Mouse (Mus musculus): ENCODE data around the gene E130114P18Rik.

The E130114P18Rik gene

GRCm38 (mm10) chr4:97751483-97752251 is 26.2 kb downstream of the E130114P18Rik start:
- 2% methylated on average over 40 of the region's 40 CpGs for WGBS

DNA sequence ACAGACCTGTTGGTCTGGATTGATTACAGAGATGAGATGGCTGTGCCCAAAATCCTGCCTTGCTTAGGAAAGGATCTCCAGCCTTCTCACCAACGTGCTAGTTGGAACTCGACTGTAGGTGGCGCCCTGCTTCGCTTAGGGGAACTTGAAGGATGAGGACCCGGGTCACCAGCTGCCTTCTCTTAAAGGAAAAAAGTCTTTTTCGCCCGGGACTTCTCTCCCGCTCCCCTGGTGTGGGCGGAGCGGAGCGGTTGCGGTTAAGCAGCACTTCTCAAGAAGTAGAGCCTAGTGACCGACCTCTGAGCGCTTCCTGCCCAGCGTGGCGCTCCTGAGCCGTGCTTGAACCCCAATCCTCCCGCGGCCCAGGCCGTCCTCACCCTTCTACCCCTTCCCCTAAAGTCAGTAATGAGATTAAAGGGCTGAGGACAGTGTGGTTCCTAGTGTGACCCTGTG is 26.8 kb downstream of the E130114P18Rik start:
- WGBS = 2% methylated on average over 20 of the region's 20 CpGs

GRCm38 (mm10) chr4:97750401-97750800 is 27.5 kb downstream of the E130114P18Rik start:
- WGBS = 53% methylated on average over 4 of the region's 4 CpGs

- 10% methylated on average over 19 of the region's 19 CpGs for WGBS
Measured at GRCm38 (mm10) chr4:97746106-97746900, 31.6 kb downstream of the E130114P18Rik start.

DNA sequence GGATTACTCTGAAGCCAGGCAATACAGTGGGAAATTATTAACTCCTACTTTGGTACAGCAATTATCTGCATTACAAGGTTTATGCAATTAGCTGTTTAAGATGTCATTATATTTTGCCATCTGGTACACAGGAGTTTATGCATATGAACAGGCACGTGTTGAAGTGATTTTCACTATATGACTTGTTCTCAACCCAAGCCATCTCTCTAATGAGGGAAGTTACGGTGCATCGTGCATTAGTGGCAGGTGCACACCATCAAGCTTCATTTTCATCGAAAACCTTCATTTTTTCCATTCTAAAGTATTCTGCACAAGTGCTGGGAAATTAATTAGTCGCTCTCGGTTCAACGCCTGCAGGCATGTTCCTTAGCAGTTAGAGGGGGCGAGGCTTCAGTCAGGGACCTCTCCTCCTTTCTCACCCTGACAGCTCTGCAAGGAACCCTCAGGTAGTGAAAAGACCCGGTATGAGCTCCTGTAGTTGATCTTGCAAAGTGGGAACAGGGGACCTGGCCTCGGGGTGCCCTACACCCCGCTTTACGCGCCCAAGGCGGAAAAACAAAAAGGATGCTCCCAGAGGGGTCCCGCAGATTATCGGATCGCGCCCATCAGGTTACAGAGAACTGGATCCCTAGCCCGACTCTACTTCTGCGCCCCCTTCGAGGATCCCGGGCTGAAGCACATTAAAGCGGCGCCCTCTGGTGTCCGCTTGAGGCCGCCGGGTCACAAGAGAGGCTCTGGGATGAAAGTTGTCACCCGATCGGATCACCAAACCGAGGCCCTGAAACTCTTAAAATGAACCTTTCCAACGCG is 32.4 kb downstream of the E130114P18Rik start:
- WGBS = 5% methylated on average over 32 of the region's 32 CpGs

- WGBS = 86% methylated on average over 5 of the region's 5 CpGs
Measured at GRCm38 (mm10) chr4:97743932-97744331, 33.9 kb downstream of the E130114P18Rik start.

DNA sequence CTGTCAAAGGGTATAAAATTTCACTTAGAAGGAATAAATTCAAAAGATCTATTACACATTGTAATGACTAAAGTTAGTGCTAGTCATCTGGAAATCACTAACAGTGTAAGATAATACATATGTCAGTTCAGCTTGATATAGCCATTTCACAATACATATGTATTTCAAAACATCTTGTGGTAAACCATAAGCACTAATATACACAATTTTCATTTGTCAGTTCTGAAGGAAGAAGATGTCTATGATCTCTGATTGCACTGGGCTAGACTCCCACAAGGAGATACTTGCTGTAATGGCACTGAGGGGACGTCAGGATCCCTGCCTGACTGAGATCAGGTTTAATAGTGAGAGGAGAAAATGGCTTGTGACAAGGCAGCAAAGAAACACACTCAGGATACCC is 44.5 kb downstream of the E130114P18Rik start:
- 93% methylated on average over 1 of the region's 1 CpGs for WGBS

DNA sequence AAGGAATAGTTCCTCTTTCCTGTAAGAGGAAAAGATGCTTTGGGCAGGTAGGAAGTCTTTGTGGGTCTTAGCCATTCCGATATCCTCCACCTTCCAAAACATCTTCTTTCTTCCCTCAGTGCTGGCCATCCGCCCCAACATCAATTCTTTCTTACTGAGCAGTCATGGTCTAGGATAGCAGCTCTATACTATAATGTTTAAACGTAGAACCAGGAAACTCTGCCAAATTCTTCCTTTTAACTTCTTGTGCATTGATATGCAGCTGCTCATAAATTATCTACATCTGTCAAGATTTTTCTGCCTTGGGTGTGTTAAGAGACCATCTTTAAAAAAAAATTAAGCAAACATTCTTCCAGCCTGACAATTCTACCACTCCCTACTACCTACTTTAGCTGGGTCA is 47.5 kb downstream of the E130114P18Rik start:
- 85% methylated on average over 3 of the region's 3 CpGs for WGBS

- WGBS = 74% methylated on average over 6 of the region's 6 CpGs
Measured at GRCm38 (mm10) chr4:97729999-97730398, 47.9 kb downstream of the E130114P18Rik start.

DNA sequence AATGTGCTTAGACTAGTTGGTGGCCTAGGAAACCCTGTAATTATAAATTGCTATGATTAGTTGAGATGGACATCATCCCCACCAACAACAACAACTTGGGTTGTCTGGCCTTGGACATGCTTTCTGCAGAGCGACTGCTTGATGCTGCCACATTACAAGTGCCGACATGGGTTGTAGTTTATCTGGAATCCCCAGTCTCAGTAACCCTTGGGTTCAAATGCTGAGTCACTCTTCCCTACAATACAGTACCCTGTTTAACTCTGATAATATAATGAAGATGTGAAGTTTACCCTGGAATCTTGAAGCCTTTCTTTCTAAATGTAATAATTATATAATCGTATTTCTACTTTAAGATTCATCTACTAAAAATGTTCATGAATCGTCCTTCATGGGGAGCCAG is 49.4 kb downstream of the E130114P18Rik start:
- 93% methylated on average over 4 of the region's 4 CpGs for WGBS

- WGBS = 94% methylated on average over 6 of the region's 6 CpGs
Measured at GRCm38 (mm10) chr4:97723374-97723773, 54.5 kb downstream of the E130114P18Rik start.

GRCm38 (mm10) chr4:97722666-97723065 is 55.2 kb downstream of the E130114P18Rik start:
- 63% methylated on average over 10 of the region's 10 CpGs for WGBS

- WGBS = 67% methylated on average over 6 of the region's 6 CpGs
Measured at GRCm38 (mm10) chr4:97714616-97715015, 63.3 kb downstream of the E130114P18Rik start.

- WGBS = 68% methylated on average over 6 of the region's 6 CpGs
Measured at GRCm38 (mm10) chr4:97714101-97714615, 63.7 kb downstream of the E130114P18Rik start.

DNA sequence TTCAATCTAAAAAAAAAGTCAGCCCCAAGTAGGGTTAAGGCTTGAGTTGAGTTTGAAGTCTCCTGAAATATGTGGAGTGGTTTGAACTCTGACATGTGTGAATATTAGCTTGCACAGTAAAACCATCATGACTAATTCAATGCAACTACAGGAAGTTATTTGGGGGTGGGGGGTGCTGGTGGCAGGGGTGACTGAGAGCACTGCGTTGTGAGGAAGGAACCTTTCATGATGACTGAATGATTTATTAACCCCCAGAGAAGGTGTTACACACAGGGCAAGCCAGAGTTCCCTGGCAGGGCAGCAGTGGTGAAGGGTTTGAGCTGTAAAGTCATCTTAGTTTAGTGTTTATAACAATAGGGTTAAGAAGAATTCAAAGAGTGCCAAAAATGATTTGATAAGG is 65.3 kb downstream of the E130114P18Rik start:
- WGBS = 77% methylated on average over 1 of the region's 1 CpGs

GRCm38 (mm10) chr4:97710048-97710765 is 67.7 kb downstream of the E130114P18Rik start:
- WGBS = 52% methylated on average over 9 of the region's 9 CpGs

DNA sequence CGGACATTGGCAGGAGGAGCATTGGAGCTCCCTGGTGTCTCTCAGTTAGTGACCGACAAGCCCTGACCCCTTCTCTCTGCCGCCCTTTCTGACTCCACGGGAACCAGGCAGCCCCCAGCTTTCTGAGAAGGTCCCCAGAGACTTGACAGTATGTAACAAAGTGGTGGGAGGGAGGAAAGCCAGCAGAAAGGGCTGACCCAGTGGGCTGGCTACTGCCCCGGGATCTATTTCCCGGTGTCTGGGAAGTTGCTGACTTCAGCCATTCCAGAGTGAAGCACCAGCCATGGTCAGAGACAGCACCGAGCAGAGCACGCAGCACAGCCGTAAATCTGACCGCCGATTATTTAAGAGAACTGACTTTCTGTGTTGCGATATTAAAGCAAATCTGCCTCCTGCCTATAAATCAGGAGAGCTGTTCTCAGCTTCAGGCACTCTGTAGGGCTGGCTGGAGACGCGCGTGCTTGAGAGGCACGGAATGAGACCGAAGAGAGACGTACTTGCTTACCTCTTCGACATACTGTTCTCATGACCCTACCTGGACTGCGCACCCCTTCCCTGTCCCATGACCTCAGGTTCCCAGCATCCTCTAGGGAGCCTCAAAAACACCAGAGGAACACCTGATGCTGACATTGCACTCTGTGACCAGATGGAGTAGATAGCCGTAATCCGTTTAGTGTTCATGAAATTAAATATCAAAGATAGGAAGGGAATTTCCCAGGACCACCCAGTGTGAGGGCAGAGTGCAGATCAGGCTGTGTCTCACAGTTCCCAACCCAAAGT is 70.3 kb downstream of the E130114P18Rik start:
- 90% methylated on average over 22 of the region's 22 CpGs for WGBS

DNA sequence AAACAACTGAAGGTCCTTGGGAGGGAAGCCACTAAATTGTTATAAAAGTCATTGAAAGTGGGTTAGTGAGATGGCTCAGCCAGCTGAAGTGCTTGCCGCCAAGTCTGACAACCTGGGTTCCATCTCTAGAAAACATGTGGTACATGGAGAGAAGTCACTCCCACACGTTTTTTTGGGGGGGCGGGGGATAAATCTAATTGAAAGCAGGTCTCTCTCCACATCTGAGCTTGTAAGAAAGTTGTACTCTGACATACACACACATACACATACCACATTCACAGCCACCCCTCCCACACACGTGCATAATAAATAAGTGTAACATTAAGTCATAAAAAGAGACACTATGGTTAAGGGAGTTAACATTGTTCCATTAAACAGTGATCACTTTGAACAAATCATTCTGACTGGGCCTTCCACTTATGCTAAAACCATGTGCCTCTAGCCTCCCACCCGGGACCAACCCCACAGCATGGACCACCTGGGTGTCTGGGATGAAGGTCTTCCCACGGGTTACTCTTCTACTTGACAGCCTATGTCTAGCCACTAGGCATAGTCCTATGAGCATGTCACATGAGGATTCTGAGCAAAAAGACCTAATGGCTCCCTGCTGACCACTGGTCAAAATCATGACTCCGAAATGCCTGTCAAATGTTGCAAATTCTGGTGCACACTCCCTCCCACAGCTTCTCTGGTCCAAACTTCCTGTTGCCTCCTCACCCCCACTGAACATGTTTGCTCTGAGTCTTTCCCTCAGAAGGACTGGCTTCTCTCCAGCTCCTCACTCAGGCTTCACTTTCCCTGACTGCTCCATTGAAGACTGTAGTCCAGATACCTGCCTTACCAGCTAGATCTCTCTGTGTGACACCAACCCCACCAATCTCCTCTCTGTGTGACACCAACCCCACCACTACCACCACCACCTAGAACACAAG is 80.9 kb downstream of the E130114P18Rik start:
- WGBS = 80% methylated on average over 7 of the region's 7 CpGs

DNA sequence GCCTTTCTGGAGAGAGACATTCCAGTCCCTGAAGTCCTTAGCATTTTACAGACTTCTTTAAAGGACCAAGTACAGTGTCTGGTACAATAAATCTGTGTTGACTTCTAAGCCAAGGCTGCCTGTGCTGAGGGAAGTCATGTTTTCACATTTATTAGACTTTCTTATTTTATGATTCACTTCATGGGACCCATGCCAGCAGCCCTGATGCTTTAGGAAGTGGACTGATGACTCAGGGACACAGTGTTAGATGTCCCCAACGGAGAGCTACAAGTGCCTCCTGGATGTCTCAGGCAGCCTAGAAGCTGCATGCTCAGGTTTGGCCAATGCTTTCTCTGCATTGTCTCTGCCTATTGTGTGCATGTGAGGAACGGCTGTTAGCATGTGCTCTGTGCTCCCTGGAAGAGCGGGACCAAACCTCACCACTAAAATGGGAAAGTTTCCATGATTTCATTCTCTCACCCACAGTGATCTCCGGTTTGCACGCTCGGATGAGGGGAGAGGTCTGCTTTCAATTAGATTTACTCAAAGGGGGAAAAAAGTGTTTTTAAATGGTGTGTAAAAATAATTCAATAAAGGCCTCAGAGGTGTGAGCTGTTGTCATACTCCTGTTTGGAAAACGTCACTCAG is 82.4 kb downstream of the E130114P18Rik start:
- WGBS = 80% methylated on average over 7 of the region's 7 CpGs

Data from cerebral cortex, adult 2 months (tissue).